Mouse (Mus musculus) neural tube, embryonic 10.5 days (tissue): ENCODE results near the gene Drg1.
"Not testable (repeated sequence)": the region's sequence is repeated elsewhere in the genome, so short reads cannot be mapped to it uniquely, and the experiment has no call there.

Source experiments
- DNase-seq: peaks from one replicate; pipeline ENCODE4 v3.0.0-alpha.2; 2017; ENCODE audit warnings: low spot score; ENCODE audit errors: extremely low spot score

Gene Drg1

GRCm38 (mm10) chr11:3212526-3212925 is 53.7 kb downstream of the Drg1 start:
- no peak for DNase-seq

GRCm38 (mm10) chr11:3206783-3207182 is 59.4 kb downstream of the Drg1 start:
- no peak for DNase-seq

- no peak for DNase-seq
Observed at GRCm38 (mm10) chr11:3205207-3205606, 61.0 kb downstream of the Drg1 start.

- DNase-seq: no peak
Observed at GRCm38 (mm10) chr11:3203771-3204170, 62.4 kb downstream of the Drg1 start.

- peak; percentile 71 for DNase-seq
Observed at GRCm38 (mm10) chr11:3202781-3203441, 63.3 kb downstream of the Drg1 start.

GRCm38 (mm10) chr11:3202231-3202701 is 63.9 kb downstream of the Drg1 start, which contains the start of gene Eif4enif1:
Gene Eif4enif1 (plus strand): TSS chr11:3202392.
- DNase-seq: peak; percentile 96

GRCm38 (mm10) chr11:3201326-3202230 is 64.6 kb downstream of the Drg1 start:
- peak; percentile 33 for DNase-seq

- DNase-seq: not testable (repeated sequence)
Observed at GRCm38 (mm10) chr11:3200636-3201035, 65.6 kb downstream of the Drg1 start.

- DNase-seq: no peak
Observed at GRCm38 (mm10) chr11:3193363-3193762, 72.9 kb downstream of the Drg1 start, which contains the start of gene Sfi1. Gene Sfi1 (minus strand): TSS chr11:3193463.

GRCm38 (mm10) chr11:3182707-3183106 is 83.5 kb downstream of the Drg1 start:
- not testable (repeated sequence) for DNase-seq

- not testable (repeated sequence) for DNase-seq
Observed at GRCm38 (mm10) chr11:3181971-3182370, 84.2 kb downstream of the Drg1 start.

GRCm38 (mm10) chr11:3181250-3181649 is 85.0 kb downstream of the Drg1 start:
- peak; percentile 29 for DNase-seq

- DNase-seq: not testable (repeated sequence)
Observed at GRCm38 (mm10) chr11:3180510-3181160, 85.6 kb downstream of the Drg1 start.

GRCm38 (mm10) chr11:3179726-3180092 is 86.5 kb downstream of the Drg1 start:
- DNase-seq: not testable (repeated sequence)

- not testable (repeated sequence) for DNase-seq
Observed at GRCm38 (mm10) chr11:3178968-3179725, 87.1 kb downstream of the Drg1 start.

- not testable (repeated sequence) for DNase-seq
Observed at GRCm38 (mm10) chr11:3173425-3174318, 92.5 kb downstream of the Drg1 start.

GRCm38 (mm10) chr11:3172526-3172925 is 93.7 kb downstream of the Drg1 start:
- DNase-seq: not testable (repeated sequence)

- DNase-seq: not testable (repeated sequence)
Observed at GRCm38 (mm10) chr11:3171931-3172330, 94.3 kb downstream of the Drg1 start.

GRCm38 (mm10) chr11:3169042-3169441 is 97.2 kb downstream of the Drg1 start:
- not testable (repeated sequence) for DNase-seq

GRCm38 (mm10) chr11:3167571-3168001 is 98.6 kb downstream of the Drg1 start:
- DNase-seq: not testable (repeated sequence)
